Mouse (Mus musculus) c-Kit-positive CD71-positive TER-119-positive erythroid progenitor cells, embryonic 14.5 days (primary cell): ENCODE results near the gene Arsg.

ENCODE experiments used
- DNase-seq: peaks from one replicate; pipeline ENCODE4 v3.0.0-alpha.2; 2013; ENCODE audit warnings: low spot score

The Arsg gene

GRCm38 (mm10) chr11:109470170-109470569 lies 3.0 kb upstream of the Arsg start:
- DNase-seq: peak; percentile 44

GRCm38 (mm10) chr11:109470921-109471861 lies 2.0 kb upstream of the Arsg start:
- DNase-seq: no peak

- DNase-seq: no peak
Observed at GRCm38 (mm10) chr11:109472171-109472691, 943 bp upstream of the Arsg start.

- no peak for DNase-seq
Observed at GRCm38 (mm10) chr11:109472821-109473170, 378 bp upstream of the Arsg start.

GRCm38 (mm10) chr11:109474086-109474742 lies 1.0 kb downstream of the Arsg start:
- no peak for DNase-seq

- no peak for DNase-seq
Observed at GRCm38 (mm10) chr11:109474836-109475235, 1.7 kb downstream of the Arsg start.

- no peak for DNase-seq
Observed at GRCm38 (mm10) chr11:109475717-109476116, 2.5 kb downstream of the Arsg start.

GRCm38 (mm10) chr11:109476241-109476640 lies 3.1 kb downstream of the Arsg start:
- no peak for DNase-seq

- DNase-seq: no peak
Observed at GRCm38 (mm10) chr11:109476653-109477052, 3.5 kb downstream of the Arsg start.

GRCm38 (mm10) chr11:109477606-109478380 lies 4.6 kb downstream of the Arsg start:
- no peak for DNase-seq

GRCm38 (mm10) chr11:109479575-109480285 lies 6.6 kb downstream of the Arsg start:
- DNase-seq: no peak

- no peak for DNase-seq
Observed at GRCm38 (mm10) chr11:109480440-109480839, 7.3 kb downstream of the Arsg start.

- no peak for DNase-seq
Observed at GRCm38 (mm10) chr11:109485398-109486045, 12.3 kb downstream of the Arsg start.

GRCm38 (mm10) chr11:109487111-109487510 lies 13.9 kb downstream of the Arsg start:
- no peak for DNase-seq

- DNase-seq: no peak
Observed at GRCm38 (mm10) chr11:109487991-109488684, 15.0 kb downstream of the Arsg start.

- no peak for DNase-seq
Observed at GRCm38 (mm10) chr11:109489763-109490162, 16.6 kb downstream of the Arsg start.

GRCm38 (mm10) chr11:109491844-109492243 lies 18.7 kb downstream of the Arsg start:
- no peak for DNase-seq

- peak; percentile 40 for DNase-seq
Observed at GRCm38 (mm10) chr11:109492847-109493464, 19.8 kb downstream of the Arsg start.

- DNase-seq: no peak
Observed at GRCm38 (mm10) chr11:109494890-109495770, 22.0 kb downstream of the Arsg start.
